Mouse (Mus musculus) G1E (cell line): Measurements from ENCODE around the gene Phyh.

Experiments
- CTCF ChIP-seq: IDR thresholded peaks from 2 replicates; pipeline ENCODE4 v1.5.1; 2012; ENCODE audit warnings: low read depth, low read length, inconsistent platforms, mixed read lengths
- GATA1 ChIP-seq: IDR thresholded peaks from 2 replicates; pipeline ENCODE4 v1.6.1; 2012; ENCODE audit warnings: borderline replicate concordance, low read length, inconsistent platforms, mixed read lengths
- GATA2 ChIP-seq: IDR thresholded peaks from 2 replicates; pipeline ENCODE4 v1.6.1; 2012; ENCODE audit warnings: low read depth, low read length, inconsistent platforms, borderline replicate concordance
- POLR2AphosphoS5 ChIP-seq: IDR thresholded peaks from 2 replicates; pipeline ENCODE4 v1.6.1; 2012; ENCODE audit warnings: low read depth, low read length, inconsistent platforms; ENCODE audit not compliant: insufficient replicate concordance
- TAL1 ChIP-seq: conservative IDR thresholded peaks from 2 replicates; pipeline ENCODE4 v1.6.1; 2012; ENCODE audit warnings: low read depth, low read length, inconsistent platforms, mixed read lengths

DNA sequence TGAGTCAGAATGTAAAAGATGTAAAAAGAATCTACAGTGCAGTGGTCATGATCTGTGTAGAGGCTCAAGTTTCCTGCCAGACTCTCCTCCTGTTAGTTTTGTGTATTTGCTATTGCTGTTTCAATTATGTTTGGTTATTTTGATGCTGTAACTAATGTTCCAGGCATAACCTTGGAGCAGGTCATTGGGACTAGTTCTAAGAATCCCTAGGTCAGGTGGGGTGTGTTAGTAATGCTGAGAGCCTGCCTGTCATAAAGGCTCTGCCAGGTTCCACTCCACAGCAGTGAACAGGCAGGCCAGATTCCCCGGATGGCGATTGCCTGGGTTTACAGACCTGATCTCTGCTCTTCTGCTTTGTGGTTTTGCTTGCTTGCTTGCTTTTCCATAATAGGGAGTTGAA lies 23.2 kb upstream of the Phyh start:
- TF ChIP-seq CTCF (no peak), GATA1 (no peak), POLR2AphosphoS5 (no peak), TAL1 (no peak), GATA2 (no peak)
